Mouse (Mus musculus) neural tube, embryonic 14.5 days (tissue): ENCODE measurements at regions not wholly inside any gene's neighbourhood (a gene's known extent, or its start where the extent isn't known, plus 50 kb on each side); places are given as distances from the start of the nearest gene placed in this dataset.

Experiments
- ATAC-seq: fragments of 200-750 bp; cut with Nextera tagmentation; 2 replicates; pipeline ENCODE4 v1.8.0; 2017; ENCODE audit warnings: low read depth, mild to moderate bottlenecking, moderate TSS enrichment, moderate library complexity
- H3K27ac ChIP-seq: fragments of 300-500 bp; sonication (generic); 2 replicates; pipeline ENCODE4 v1.5.1; 2014; ENCODE audit warnings: low read depth, mild to moderate bottlenecking, control low read depth, low read length, moderate library complexity, mixed read lengths
- H3K27me3 ChIP-seq: fragments of 300-500 bp; sonication (generic); 2 replicates; pipeline ENCODE4 v1.6.1; 2014; ENCODE audit warnings: low read length; ENCODE audit not compliant: control insufficient read depth, insufficient read depth
- H3K36me3 ChIP-seq: fragments of 300-500 bp; sonication (generic); 2 replicates; pipeline ENCODE4 v1.6.1; 2014; ENCODE audit warnings: low read length, mixed read lengths; ENCODE audit not compliant: control insufficient read depth, insufficient read depth
- H3K4me1 ChIP-seq: fragments of 300-500 bp; sonication (generic); 2 replicates; pipeline ENCODE4 v1.6.1; 2014; ENCODE audit warnings: low read length; ENCODE audit not compliant: control insufficient read depth, insufficient read depth
- H3K4me2 ChIP-seq: fragments of 300-500 bp; sonication (generic); 2 replicates; pipeline ENCODE4 v1.6.1; 2014; ENCODE audit warnings: mild to moderate bottlenecking, low read depth, low read length, control low read depth
- H3K4me3 ChIP-seq: fragments of 300-500 bp; sonication (generic); 2 replicates; pipeline ENCODE4 v1.5.1; 2014; ENCODE audit warnings: low read depth, low read length, control low read depth, mixed read lengths
- H3K9ac ChIP-seq: fragments of 300-500 bp; sonication (generic); replicated peaks from 2 replicates; pipeline ENCODE4 v1.6.1; 2014; ENCODE audit warnings: low read depth, mild to moderate bottlenecking, control low read depth, low read length, mixed read lengths
- H3K9me3 ChIP-seq: fragments of 300-500 bp; sonication (generic); 2 replicates; pipeline ENCODE4 v1.6.1; 2016; ENCODE audit warnings: low read length; ENCODE audit not compliant: control insufficient read depth
- WGBS: fragments of 180-500 bp; shearing (Covaris S2); extraction: QIAGEN DNeasy Blood & Tissue Kit; methylation state at CpG from one replicate; pipeline ENCODE4 v1.1.7; 2014; 5-methylcytosine and 5-hydroxymethylcytosine counted together

GRCm38 (mm10) chr17:52062096-52062665 lies 229.1 kb upstream of the Satb1 start:
- 0 out of 2 replicates have a peak overlapping the region, but pooled peaks have one; percentile 16 for H3K4me2 ChIP-seq
- 34% methylated on average over 11 of the region's 11 CpGs for WGBS
- no peaks in the 10 kb centered on the region for H3K4me1 ChIP-seq
- no peak for ATAC-seq
- H3K27ac ChIP-seq: no peak overlapping the region
- H3K36me3 ChIP-seq: no peaks in the 10 kb centered on the region
- no peak overlapping the region for H3K4me3 ChIP-seq
- no peaks in the 10 kb centered on the region for H3K9me3 ChIP-seq
- H3K9ac ChIP-seq: no peak overlapping the region
- no peaks in the 10 kb centered on the region for H3K27me3 ChIP-seq

GRCm38 (mm10) chr17:52036479-52036878 lies 203.4 kb upstream of the Satb1 start:
- Histone ChIP-seq H3K27me3 (no peaks in the 10 kb centered on the region), H3K9ac (no peak overlapping the region), H3K36me3 (no peaks in the 10 kb centered on the region), H3K4me3 (no peak overlapping the region), H3K4me2 (no peak overlapping the region), H3K9me3 (no peaks in the 10 kb centered on the region), H3K27ac (no peak overlapping the region), H3K4me1 (no peaks in the 10 kb centered on the region)
- ATAC-seq: no peak
- 93% methylated on average over 4 of the region's 4 CpGs for WGBS

GRCm38 (mm10) chr17:52031079-52031478 lies 198.0 kb upstream of the Satb1 start:
- Histone ChIP-seq H3K4me2 (no peak overlapping the region), H3K27ac (no peak overlapping the region), H3K9me3 (no peaks in the 10 kb centered on the region), H3K36me3 (no peaks in the 10 kb centered on the region), H3K4me1 (no peaks in the 10 kb centered on the region), H3K4me3 (no peak overlapping the region), H3K27me3 (no peaks in the 10 kb centered on the region), H3K9ac (no peak overlapping the region)
- ATAC-seq: no peak
- WGBS: 93% methylated on average over 8 of the region's 8 CpGs

GRCm38 (mm10) chr17:51986920-51987319 lies 153.8 kb upstream of the Satb1 start:
- Histone ChIP-seq H3K9ac (no peak overlapping the region), H3K27ac (no peak overlapping the region), H3K4me2 (no peak overlapping the region), H3K4me1 (no peaks in the 10 kb centered on the region), H3K9me3 (no peaks in the 10 kb centered on the region), H3K27me3 (no peaks in the 10 kb centered on the region), H3K36me3 (no peaks in the 10 kb centered on the region), H3K4me3 (no peak overlapping the region)
- WGBS: 73% methylated on average over 8 of the region's 8 CpGs
- no peak for ATAC-seq

- Histone ChIP-seq H3K36me3 (no peaks in the 10 kb centered on the region), H3K9ac (no peak overlapping the region), H3K4me1 (no peaks in the 10 kb centered on the region), H3K4me2 (no peak overlapping the region), H3K27ac (no peak overlapping the region), H3K9me3 (no peaks in the 10 kb centered on the region), H3K4me3 (no peak overlapping the region), H3K27me3 (no peaks in the 10 kb centered on the region)
- WGBS: 75% methylated on average over 14 of the region's 14 CpGs
- ATAC-seq: no peak
Observed at GRCm38 (mm10) chr17:51986212-51986611, 153.1 kb upstream of the Satb1 start.

- no peak overlapping the region for H3K4me2 ChIP-seq
- no peaks in the 10 kb centered on the region for H3K4me1 ChIP-seq
- ATAC-seq: no peak
- no peaks in the 10 kb centered on the region for H3K27me3 ChIP-seq
- H3K9me3 ChIP-seq: no peaks in the 10 kb centered on the region
- no peak overlapping the region for H3K4me3 ChIP-seq
- 91% methylated on average over 2 of the region's 2 CpGs for WGBS
- no peaks in the 10 kb centered on the region for H3K36me3 ChIP-seq
- H3K9ac ChIP-seq: no peak overlapping the region
- H3K27ac ChIP-seq: no peak overlapping the region
Observed at GRCm38 (mm10) chr17:51979126-51979525, 146.0 kb upstream of the Satb1 start.

- H3K27ac ChIP-seq: no peak overlapping the region
- 40% methylated on average over 3 of the region's 3 CpGs for WGBS
- no peaks in the 10 kb centered on the region for H3K4me1 ChIP-seq
- H3K36me3 ChIP-seq: no peaks in the 10 kb centered on the region
- no peaks in the 10 kb centered on the region for H3K9me3 ChIP-seq
- H3K4me3 ChIP-seq: no peak overlapping the region
- ATAC-seq: no peak
- no peak overlapping the region for H3K4me2 ChIP-seq
- H3K9ac ChIP-seq: no peak overlapping the region
- H3K27me3 ChIP-seq: no peaks in the 10 kb centered on the region
Observed at GRCm38 (mm10) chr17:51971444-51971843, 138.4 kb upstream of the Satb1 start.

- no peaks in the 10 kb centered on the region for H3K9me3 ChIP-seq
- H3K4me3 ChIP-seq: no peak overlapping the region
- H3K27ac ChIP-seq: no peak overlapping the region
- H3K4me2 ChIP-seq: no peak overlapping the region
- H3K27me3 ChIP-seq: no peaks in the 10 kb centered on the region
- H3K4me1 ChIP-seq: no peaks in the 10 kb centered on the region
- H3K36me3 ChIP-seq: no peaks in the 10 kb centered on the region
- ATAC-seq: peak; percentile 78
- H3K9ac ChIP-seq: no peak overlapping the region
- 76% methylated on average over 11 of the region's 11 CpGs for WGBS
Observed at GRCm38 (mm10) chr17:51966573-51967284, 133.6 kb upstream of the Satb1 start.

GRCm38 (mm10) chr17:51962529-51963110 lies 129.5 kb upstream of the Satb1 start:
- no peaks in the 10 kb centered on the region for H3K4me1 ChIP-seq
- no peak overlapping the region for H3K4me2 ChIP-seq
- H3K36me3 ChIP-seq: no peaks in the 10 kb centered on the region
- H3K9me3 ChIP-seq: no peaks in the 10 kb centered on the region
- no peak overlapping the region for H3K4me3 ChIP-seq
- WGBS: 79% methylated on average over 12 of the region's 12 CpGs
- ATAC-seq: no peak
- no peaks in the 10 kb centered on the region for H3K27me3 ChIP-seq
- no peak overlapping the region for H3K9ac ChIP-seq
- H3K27ac ChIP-seq: no peak overlapping the region
